Mouse (Mus musculus): ENCODE results near the gene Kctd17.

- TF ChIP-seq EP300 (optimal IDR thresholded peaks at IDR 0.05) (no peak), CTCF (IDR thresholded peaks at IDR 0.05; ENCODE audit: low read depth) (peak; percentile 31)
Observed at GRCm38 (mm10) chr15:78395478-78395962, 32.8 kb upstream of the Kctd17 start, which contains the start of gene Tex33.
